Comparison of ENCODE assay signal across 16 mouse cellular contexts in genomic region chr14:9015826-9016225, GRCm38 (mm10).
"Had no signal": no experiment of that assay in that cellular context is flagged by ENCODE, and none has a peak within 500 bp of the region (broad histone marks: within the 10 kb centered on the region; RNA-seq: fewer than 3 reads in every experiment).

No protein-coding gene starts in this region.

- ATAC-seq: lung, postnatal 0 days; midbrain, embryonic 15.5 days had no signal

- DNase-seq: kidney, postnatal 14 days; lung, adult 2 months; retina, postnatal 1 day; right cerebral cortex, postnatal 4 days; spleen, adult 18-20 months; thymus, adult 18-20 months; thymus, postnatal 25 days had no signal

- H3K9ac ChIP-seq: liver, embryonic 15.5 days; midbrain, embryonic 15.5 days; neural tube, embryonic 13.5 days had no signal

- H3K4me1 ChIP-seq: limb, embryonic 10.5 days; liver, embryonic 15.5 days; megakaryocyte, embryonic 14.5 days; midbrain, embryonic 15.5 days; neural tube, embryonic 13.5 days had no signal

- H3K27ac ChIP-seq: limb, embryonic 10.5 days; liver, embryonic 15.5 days; macrophage; midbrain, embryonic 15.5 days; neural tube, embryonic 13.5 days had no signal

- H3K9me3 ChIP-seq: limb, embryonic 10.5 days; liver, embryonic 15.5 days had no signal

- H3K4me2 ChIP-seq: liver, embryonic 11.5 days; liver, embryonic 15.5 days; midbrain, embryonic 11.5 days; midbrain, embryonic 15.5 days; neural tube, embryonic 13.5 days had no signal

- H3K36me3 ChIP-seq: limb, embryonic 10.5 days; liver, embryonic 15.5 days; midbrain, embryonic 15.5 days; neural tube, embryonic 13.5 days had no signal

- H3K27me3 ChIP-seq: liver, embryonic 15.5 days; megakaryocyte, embryonic 14.5 days; midbrain, embryonic 15.5 days; neural tube, embryonic 13.5 days had no signal

- H3K4me3 ChIP-seq: limb, embryonic 10.5 days; liver, embryonic 15.5 days; megakaryocyte, embryonic 14.5 days; midbrain, embryonic 15.5 days; neural tube, embryonic 13.5 days had no signal
